9 mouse cellular contexts compared by ENCODE assay signal in the genomic region with DNA sequence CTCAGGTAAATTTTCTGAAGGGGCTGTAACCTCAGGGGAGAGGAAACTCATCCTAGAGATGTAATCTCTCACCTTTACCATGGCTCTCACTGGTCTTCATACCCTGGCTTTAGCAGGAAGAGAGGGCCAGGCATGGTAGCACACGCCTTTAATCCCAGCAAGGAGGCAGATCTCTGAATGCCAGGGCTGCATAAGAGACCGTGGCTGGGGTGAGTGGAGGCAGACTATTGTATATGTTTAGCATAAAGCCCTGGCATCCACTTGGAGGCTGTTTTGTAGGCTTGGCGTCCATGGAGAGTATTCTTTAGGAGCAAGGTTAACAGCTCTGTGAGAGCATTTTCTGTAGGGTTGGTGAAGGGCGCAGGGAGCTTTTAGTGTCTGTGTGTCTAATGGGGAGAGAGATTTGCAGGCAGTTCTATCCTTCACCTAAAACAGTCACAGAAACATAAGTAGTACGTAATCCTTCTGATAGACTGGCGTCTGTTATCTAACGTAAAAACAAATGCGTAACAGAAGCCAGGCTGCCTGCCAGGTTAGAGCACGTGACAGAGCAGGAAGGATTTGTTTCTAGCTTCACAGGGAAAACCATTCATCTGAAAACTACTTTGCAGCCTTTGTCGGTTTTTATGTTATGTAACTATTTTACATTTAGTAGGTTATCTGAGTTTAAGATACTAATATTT. TPM values are rescaled to one million over a fixed set of nuclear protein-coding genes. Genes with fewer than 3 reads are reported as not detected.
DNase-seq lines count a peak whose midpoint lies in the region; ATAC-seq lines count a peak whose summit lies in the region.
"Had no signal": no experiment of that assay in that cellular context is flagged by ENCODE, and none has a peak within 500 bp of the region (broad histone marks: within the 10 kb centered on the region; RNA-seq: fewer than 3 reads in every experiment).

No protein-coding gene starts in this region.

- intact Hi-C loops in heart, postnatal 10 days (cut with DNase I): no loop called here

- whole genome bisulfite sequencing in liver, embryonic 11.5 days: 71% methylated on average over 10 of the region's 10 CpGs
- 68% methylated on average over 10 of the region's 10 CpGs for WGBS in liver, embryonic 12.5 days (ENCODE audit: insufficient replicate concordance)

- no peak overlapping the region for H3K9ac ChIP-seq in liver, embryonic 11.5 days (ENCODE audit: low read depth, low read length)
- no peak overlapping the region for H3K9ac ChIP-seq in liver, embryonic 12.5 days

- H3K27me3 ChIP-seq in liver, embryonic 11.5 days (replicated peaks; ENCODE audit: control insufficient read depth, insufficient read depth, low read length): no peaks in the 10 kb centered on the region
- H3K27me3 ChIP-seq in liver, embryonic 12.5 days (replicated peaks): no peaks in the 10 kb centered on the region
- H3K27me3 ChIP-seq: Patski had no signal

- H3K27ac ChIP-seq in liver, embryonic 11.5 days (ENCODE audit: low read depth, low read length): no peak overlapping the region
- H3K27ac ChIP-seq in liver, embryonic 12.5 days: no peak overlapping the region

- no peaks in the 10 kb centered on the region; the same call in 1 of the 2 replicates for H3K4me1 ChIP-seq in liver, embryonic 11.5 days (replicated peaks; ENCODE audit: control insufficient read depth, insufficient read depth, low read length)
- H3K4me1 ChIP-seq in liver, embryonic 12.5 days: no peaks in the 10 kb centered on the region

- no peaks in the 10 kb centered on the region for H3K9me3 ChIP-seq in liver, embryonic 11.5 days (ENCODE audit: control insufficient read depth, low read length)
- no peaks in the 10 kb centered on the region for H3K9me3 ChIP-seq in liver, embryonic 12.5 days (replicated peaks)

- no peak for ATAC-seq in liver, embryonic 11.5 days (replicated peaks; ENCODE audit: low FRiP score)
- ATAC-seq in liver, embryonic 12.5 days: no peak
- ATAC-seq in CD4-positive, CD25-positive, alpha-beta regulatory T cell, adult 4 months: no peak
- ATAC-seq: Patski had no signal

- H3K4me3 ChIP-seq in liver, embryonic 11.5 days (ENCODE audit: low read depth, low read length): no peak overlapping the region
- H3K4me3 ChIP-seq in liver, embryonic 12.5 days: no peak overlapping the region

- H3K4me2 ChIP-seq in liver, embryonic 11.5 days: no peak overlapping the region
- H3K4me2 ChIP-seq in liver, embryonic 12.5 days: no peak overlapping the region

- no peaks in the 10 kb centered on the region for H3K36me3 ChIP-seq in liver, embryonic 11.5 days (ENCODE audit: control insufficient read depth, insufficient read depth, low read length)
- no peaks in the 10 kb centered on the region for H3K36me3 ChIP-seq in liver, embryonic 12.5 days

- peak; percentile 28 for DNase-seq in liver, embryonic 11.5 days (ENCODE audit: low spot score)
- peak; percentile 53 to 71 for DNase-seq in cerebellum, postnatal 14 days
- DNase-seq in heart, postnatal 10 days: peak; percentile 74
- DNase-seq in left cerebral cortex, adult 18-20 months (ENCODE audit: low spot score in 2 of 2): peak; percentile 72 to 76
- DNase-seq in right cerebral cortex, postnatal 14 days: peak; percentile 65
- DNase-seq in spleen, postnatal 10 days (ENCODE audit: low spot score in 2 of 2): no peak

RNA-seq across cellular contexts. Expression of a gene that starts 40.3 kb away (rescaled TPM):
- 9.1 and 9.7 TPM in 2 replicates for polyA plus RNA-seq in liver, embryonic 11.5 days (2014; fragmentation: Nextera tagmentation; extraction: Ambion mirVana)
- 4.2 and 4.3 TPM in 2 replicates for polyA plus RNA-seq in liver, embryonic 12.5 days (2016; fragmentation: Nextera tagmentation; extraction: Ambion mirVana)
- total RNA-seq in heart, postnatal 10 days (2021): 1 to 10 TPM; 7.4 to 7.7 TPM
- total RNA-seq in left cerebral cortex, adult 18-20 months (2021): 10 to 100 TPM; 30.8 to 31.6 TPM
- 1 to 10 TPM in 1 of 2 experiments, under 1 TPM in 1; 0.74 to 1.4 TPM for polyA plus RNA-seq in CD4-positive, CD25-positive, alpha-beta regulatory T cell, adult 4 months (2017; shearing (Covaris generic))

Comparison
In these comparisons a context has a peak if more than half of its experiments do, and no peak if none do; other contexts are left out.
1. DNase-seq: peak in liver, embryonic 11.5 days (single experiment), cerebellum, postnatal 14 days (2 of 2), heart, postnatal 10 days (2 of 2), left cerebral cortex, adult 18-20 months (2 of 2) and right cerebral cortex, postnatal 14 days (single experiment); none in spleen, postnatal 10 days (0 of 2).